ENCODE assay signal across 10 mouse cellular contexts in the genomic region with DNA sequence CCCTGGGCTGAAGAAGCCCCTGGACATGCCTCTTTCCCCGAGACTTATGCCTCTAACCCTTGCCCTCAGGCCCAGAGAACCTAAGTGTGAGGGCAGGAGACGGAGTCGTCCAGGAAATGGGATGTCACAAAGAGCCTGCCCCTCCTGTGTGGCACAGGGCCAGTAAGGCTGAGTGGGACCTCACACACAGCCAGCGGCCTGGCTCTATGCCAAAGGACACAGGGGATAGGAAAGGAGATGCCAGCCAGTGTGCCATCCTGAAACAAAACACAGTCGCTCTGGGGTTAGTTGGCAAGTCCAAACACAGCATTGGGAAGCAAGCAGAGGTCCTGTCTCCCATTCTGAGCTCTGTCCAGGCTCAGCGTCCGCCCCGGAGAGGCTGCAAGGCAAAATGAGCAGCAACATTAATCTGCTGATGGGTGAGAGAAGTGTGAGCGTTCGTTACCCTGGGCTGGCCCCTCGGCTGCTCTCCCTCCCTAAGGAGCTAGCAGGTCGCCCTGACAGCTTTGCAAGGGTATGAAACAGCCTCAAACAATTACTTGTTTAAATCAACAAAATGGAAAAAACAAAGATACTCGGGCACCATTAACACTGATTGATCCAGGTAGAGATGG.
DNase-seq lines count a peak whose midpoint lies in the region; ATAC-seq and TF ChIP-seq lines count a peak whose summit lies in the region.
"Had no signal": no experiment of that assay in that cellular context is flagged by ENCODE, and none has a peak within 500 bp of the region (broad histone marks: within the 10 kb centered on the region; RNA-seq: fewer than 3 reads in every experiment).

No protein-coding gene starts in this region.

- H3K27me3 ChIP-seq in lung, embryonic 15.5 days = no peaks in the 10 kb centered on the region
- H3K27me3 ChIP-seq in embryonic facial prominence, embryonic 10.5 days (replicated peaks; ENCODE audit: low read depth, poor library complexity, severe bottlenecking) = no peaks in the 10 kb centered on the region
- H3K27me3 ChIP-seq in midbrain, postnatal 0 days (ENCODE audit: insufficient read depth, low read length) = no peaks in the 10 kb centered on the region
- no peaks in the 10 kb centered on the region for H3K27me3 ChIP-seq in liver, embryonic 11.5 days (replicated peaks; ENCODE audit: control insufficient read depth, insufficient read depth, low read length)

- WGBS in lung, embryonic 15.5 days = 34% methylated on average over 13 of the region's 13 CpGs
- 80% methylated on average over 13 of the region's 13 CpGs for WGBS in embryonic facial prominence, embryonic 10.5 days
- 61% methylated on average over 13 of the region's 13 CpGs for WGBS in midbrain, postnatal 0 days
- 75% methylated on average over 13 of the region's 13 CpGs for WGBS in liver, embryonic 11.5 days

- H3K4me3 ChIP-seq in lung, embryonic 15.5 days = no peak overlapping the region
- no peak overlapping the region for H3K4me3 ChIP-seq in embryonic facial prominence, embryonic 10.5 days
- no peak overlapping the region for H3K4me3 ChIP-seq in midbrain, postnatal 0 days (ENCODE audit: low read depth, low read length)
- H3K4me3 ChIP-seq in liver, embryonic 11.5 days (ENCODE audit: low read depth, low read length) = no peak overlapping the region
- H3K4me3 ChIP-seq: erythroblast, embryonic 14.5 days; left cerebral cortex, adult 2 months had no signal

- peaks cover 6% of the 10 kb centered on the region; the same call in 1 of the 2 replicates for H3K4me1 ChIP-seq in lung, embryonic 15.5 days
- H3K4me1 ChIP-seq in embryonic facial prominence, embryonic 10.5 days = no peaks in the 10 kb centered on the region
- H3K4me1 ChIP-seq in midbrain, postnatal 0 days (ENCODE audit: insufficient read depth, low read length) = no peaks in the 10 kb centered on the region
- H3K4me1 ChIP-seq in liver, embryonic 11.5 days (replicated peaks; ENCODE audit: control insufficient read depth, insufficient read depth, low read length) = no peaks in the 10 kb centered on the region

- no peaks in the 10 kb centered on the region for H3K9me3 ChIP-seq in lung, embryonic 15.5 days
- no peaks in the 10 kb centered on the region for H3K9me3 ChIP-seq in embryonic facial prominence, embryonic 10.5 days
- no peaks in the 10 kb centered on the region for H3K9me3 ChIP-seq in midbrain, postnatal 0 days (ENCODE audit: low read length)
- no peaks in the 10 kb centered on the region for H3K9me3 ChIP-seq in liver, embryonic 11.5 days (ENCODE audit: control insufficient read depth, low read length)

- no peak overlapping the region for H3K4me2 ChIP-seq in lung, embryonic 15.5 days
- no peak overlapping the region for H3K4me2 ChIP-seq in midbrain, postnatal 0 days (ENCODE audit: low read depth, low read length, poor library complexity, severe bottlenecking)
- no peak overlapping the region for H3K4me2 ChIP-seq in liver, embryonic 11.5 days

- no peak for DNase-seq in lung, postnatal 25 days (ENCODE audit: low spot score)
- peak; percentile 79 for DNase-seq in adrenal gland, adult 2 months
- DNase-seq in embryonic facial prominence, embryonic 10.5 days (ENCODE audit: low spot score) = no peak
- peak; percentile 71 for DNase-seq in midbrain, postnatal 0 days (ENCODE audit: low spot score)
- no peak for DNase-seq in liver, embryonic 11.5 days (ENCODE audit: low spot score)
- no peak for DNase-seq in layer of hippocampus, adult 18-20 months (ENCODE audit: low spot score in 2 of 2)
- DNase-seq: thymus, postnatal 14 days had no signal

- H3K36me3 ChIP-seq in lung, embryonic 15.5 days = no peaks in the 10 kb centered on the region
- 0 out of 2 replicates have a peak, but pooled peaks cover 7% of the 10 kb centered on the region for H3K36me3 ChIP-seq in embryonic facial prominence, embryonic 10.5 days (replicated peaks)
- peaks cover 5% of the 10 kb centered on the region; the same call in 1 of the 2 replicates for H3K36me3 ChIP-seq in midbrain, postnatal 0 days (ENCODE audit: insufficient read depth, low read length)
- no peaks in the 10 kb centered on the region for H3K36me3 ChIP-seq in liver, embryonic 11.5 days (ENCODE audit: control insufficient read depth, insufficient read depth, low read length)

- H3K9ac ChIP-seq in lung, embryonic 15.5 days = no peak overlapping the region
- H3K9ac ChIP-seq in midbrain, postnatal 0 days (replicated peaks; ENCODE audit: low read length, poor library complexity, severe bottlenecking) = no peak overlapping the region
- no peak overlapping the region for H3K9ac ChIP-seq in liver, embryonic 11.5 days (ENCODE audit: low read depth, low read length)

- ATAC-seq in lung, embryonic 15.5 days (ENCODE audit: borderline replicate concordance, extremely low read depth, low FRiP score, low TSS enrichment) = peak; percentile 30; the same call in 1 of the 2 replicates
- no peak for ATAC-seq in midbrain, postnatal 0 days (ENCODE audit: low FRiP score)
- ATAC-seq in liver, embryonic 11.5 days (replicated peaks; ENCODE audit: low FRiP score) = no peak

- TF ChIP-seq CTCF in midbrain, postnatal 0 days (IDR thresholded peaks at IDR 0.05) = no peak

- H3K27ac ChIP-seq in lung, embryonic 15.5 days = no peak overlapping the region
- H3K27ac ChIP-seq in embryonic facial prominence, embryonic 10.5 days (replicated peaks) = peak overlapping the region; percentile 14; the same call in 1 of the 2 replicates
- H3K27ac ChIP-seq in midbrain, postnatal 0 days (ENCODE audit: low read depth, low read length) = no peak overlapping the region
- no peak overlapping the region for H3K27ac ChIP-seq in liver, embryonic 11.5 days (ENCODE audit: low read depth, low read length)
- H3K27ac ChIP-seq: left cerebral cortex, adult 2 months had no signal

Comparison
In these comparisons a context has a peak if more than half of its experiments do, and no peak if none do; other contexts are left out.
1. DNase-seq: peak in adrenal gland, adult 2 months (single experiment) and midbrain, postnatal 0 days (single experiment); none in lung, postnatal 25 days (single experiment), embryonic facial prominence, embryonic 10.5 days (single experiment), liver, embryonic 11.5 days (single experiment) and layer of hippocampus, adult 18-20 months (0 of 2).